Mouse (Mus musculus) frontal cortex, postnatal 10 days (tissue): ENCODE measurements at regions not wholly inside any gene's neighbourhood (a gene's known extent, or its start where the extent isn't known, plus 50 kb on each side); places are given as distances from the start of the nearest gene placed in this dataset.

Experiments
- DNase-seq, 2 experiments: peaks; one replicate each; pipeline ENCODE4 v3.0.0; 2022; ENCODE audit warnings: low spot score in 2 of 2, mixed read lengths in 1 of 2

GRCm38 (mm10) chr13:91274131-91274530 is 50.4 kb upstream of the Atg10 start:
- peak in 1 of 2 experiments; percentile 16 for DNase-seq

- DNase-seq = no peak
Observed at GRCm38 (mm10) chr13:91274615-91275014, 50.8 kb upstream of the Atg10 start.

GRCm38 (mm10) chr13:91279487-91279886 is 55.7 kb upstream of the Atg10 start:
- DNase-seq = no peak

- no peak for DNase-seq
Observed at GRCm38 (mm10) chr13:91295552-91296170, 71.9 kb upstream of the Atg10 start.

GRCm38 (mm10) chr13:91296521-91297160 is 72.9 kb upstream of the Atg10 start:
- DNase-seq = no peak

- no peak for DNase-seq
Observed at GRCm38 (mm10) chr13:91301849-91302248, 78.1 kb upstream of the Atg10 start.

GRCm38 (mm10) chr13:91305697-91306405 is 82.1 kb upstream of the Atg10 start:
- DNase-seq = no peak

- DNase-seq = no peak
Observed at GRCm38 (mm10) chr13:91306545-91306944, 82.8 kb upstream of the Atg10 start.

- no peak for DNase-seq
Observed at GRCm38 (mm10) chr13:91312905-91313571, 89.3 kb upstream of the Atg10 start.

- no peak for DNase-seq
Observed at GRCm38 (mm10) chr13:91322331-91322730, 98.6 kb upstream of the Atg10 start.

- no peak for DNase-seq
Observed at GRCm38 (mm10) chr13:91326834-91327233, 103.1 kb upstream of the Atg10 start.

GRCm38 (mm10) chr13:91334283-91334682 is 110.5 kb upstream of the Atg10 start:
- DNase-seq = no peak

- no peak for DNase-seq
Observed at GRCm38 (mm10) chr13:91344139-91344538, 115.9 kb upstream of the Ssbp2 start.

- DNase-seq = no peak
Observed at GRCm38 (mm10) chr13:91348489-91349083, 111.5 kb upstream of the Ssbp2 start.

GRCm38 (mm10) chr13:91352311-91352710 is 107.8 kb upstream of the Ssbp2 start:
- DNase-seq = no peak

GRCm38 (mm10) chr13:91356516-91356915 is 103.6 kb upstream of the Ssbp2 start:
- DNase-seq = no peak

GRCm38 (mm10) chr13:91360121-91360520 is 100.0 kb upstream of the Ssbp2 start:
- DNase-seq = no peak

GRCm38 (mm10) chr13:91365270-91365952 is 94.7 kb upstream of the Ssbp2 start:
- DNase-seq = peak; percentile 81 to 85

- no peak for DNase-seq
Observed at GRCm38 (mm10) chr13:91366540-91366939, 93.5 kb upstream of the Ssbp2 start.

- no peak for DNase-seq
Observed at GRCm38 (mm10) chr13:91367896-91368556, 92.1 kb upstream of the Ssbp2 start.

GRCm38 (mm10) chr13:91368664-91369063 is 91.4 kb upstream of the Ssbp2 start:
- no peak for DNase-seq
